Mouse (Mus musculus) spleen, adult 2 months (tissue): ENCODE data around the gene Pank4.

Experiments used
- CTCF ChIP-seq: fragments of 200-500 bp; IDR thresholded peaks from 2 replicates; pipeline ENCODE4 v1.5.1; 2011; ENCODE audit warnings: mild to moderate bottlenecking, inconsistent platforms; ENCODE audit not compliant: insufficient read depth, insufficient read length, insufficient replicate concordance; ENCODE audit errors: extremely low read depth
- POLR2A ChIP-seq: fragments of 200-500 bp; IDR thresholded peaks from 2 replicates; pipeline ENCODE4 v1.6.1; 2011; ENCODE audit warnings: low read depth, low read length, inconsistent platforms

DNA sequence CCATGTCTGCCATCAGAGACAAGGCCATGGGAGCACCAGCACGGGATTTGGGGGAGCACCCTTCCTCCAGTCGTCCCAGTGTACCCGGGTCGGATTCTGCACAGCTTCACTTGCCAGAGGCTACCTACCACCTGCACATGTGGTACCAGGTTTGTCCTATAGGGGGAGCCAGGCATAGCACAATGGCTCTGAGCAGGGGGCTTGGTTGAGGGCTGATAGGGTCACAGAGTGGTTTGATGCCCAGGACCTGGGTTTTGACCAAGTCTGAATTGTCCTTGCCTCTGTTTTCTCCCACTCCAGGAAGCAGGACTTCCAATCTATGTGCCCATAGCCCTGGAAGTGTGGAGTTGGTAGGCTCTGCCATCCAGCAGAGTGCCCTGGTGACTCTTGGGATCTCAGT lies 38.5 kb upstream of the Pank4 start:
- TF ChIP-seq CTCF (peak; percentile 31; the same call in 1 of the 2 replicates), POLR2A (no peak)
